Mouse (Mus musculus): ENCODE results near the gene Cr2.
"Not testable (repeated sequence)": the region's sequence is repeated elsewhere in the genome, so short reads cannot be mapped to it uniquely, and the experiment has no call there.

Gene Cr2

GRCm38 (mm10) chr1:195175980-195176931 lies at the start of gene Cr2:
Gene Cr2 (minus strand): TSS chr1:195176716.
- peak; percentile 1 for DNase-seq (ENCODE audit: low spot score)

- DNase-seq (ENCODE audit: low spot score): no peak
Measured at GRCm38 (mm10) chr1:195221781-195222180, 45.3 kb upstream of the Cr2 start.

- not testable (repeated sequence) for DNase-seq (ENCODE audit: low spot score)
Measured at GRCm38 (mm10) chr1:195212851-195213250, 36.3 kb upstream of the Cr2 start.

- no peak for DNase-seq (ENCODE audit: low spot score)
Measured at GRCm38 (mm10) chr1:195184746-195185145, 8.2 kb upstream of the Cr2 start.

- DNase-seq (ENCODE audit: low spot score): no peak
Measured at GRCm38 (mm10) chr1:195164996-195165755, 11.3 kb downstream of the Cr2 start.

- no peak for DNase-seq (ENCODE audit: low spot score)
Measured at GRCm38 (mm10) chr1:195132070-195132469, 44.4 kb downstream of the Cr2 start.

GRCm38 (mm10) chr1:195131675-195132015 lies 44.9 kb downstream of the Cr2 start:
- no peak for DNase-seq (ENCODE audit: low spot score)

GRCm38 (mm10) chr1:195130953-195131674 lies 45.4 kb downstream of the Cr2 start, which contains the start of gene Cr1l:
Gene Cr1l (minus strand): TSS chr1:195131586.
- DNase-seq (ENCODE audit: low spot score): peak; percentile 79

GRCm38 (mm10) chr1:195130479-195130878 lies 46.0 kb downstream of the Cr2 start:
- DNase-seq (ENCODE audit: low spot score): no peak

- no peak for DNase-seq (ENCODE audit: low spot score)
Measured at GRCm38 (mm10) chr1:195129867-195130266, 46.6 kb downstream of the Cr2 start.

- DNase-seq (ENCODE audit: low spot score): no peak
Measured at GRCm38 (mm10) chr1:195114414-195114813, 62.1 kb downstream of the Cr2 start.

GRCm38 (mm10) chr1:195113621-195114020 lies 62.9 kb downstream of the Cr2 start:
- no peak for DNase-seq (ENCODE audit: low spot score)

GRCm38 (mm10) chr1:195100693-195101092 lies 75.8 kb downstream of the Cr2 start:
- DNase-seq (ENCODE audit: low spot score): no peak

- no peak for DNase-seq (ENCODE audit: low spot score)
Measured at GRCm38 (mm10) chr1:195098004-195098403, 78.5 kb downstream of the Cr2 start.

GRCm38 (mm10) chr1:195092220-195092720 lies 84.2 kb downstream of the Cr2 start, which contains the start of gene Cd46:
Gene Cd46 (minus strand): TSS chr1:195092249.
- peak; percentile 15 for DNase-seq (ENCODE audit: low spot score)

- DNase-seq (ENCODE audit: low spot score): no peak
Measured at GRCm38 (mm10) chr1:195091699-195092219, 84.8 kb downstream of the Cr2 start.

Data from ovary, postnatal 10 days (tissue).